Mouse (Mus musculus) gastrocnemius, postnatal 25 days (tissue): ENCODE measurements at regions not wholly inside any gene's neighbourhood (a gene's known extent, or its start where the extent isn't known, plus 50 kb on each side); places are given as distances from the start of the nearest gene placed in this dataset.
"Not testable (repeated sequence)": the region's sequence is repeated elsewhere in the genome, so short reads cannot be mapped to it uniquely, and the experiment has no call there.

Experiments
- DNase-seq: peaks from one replicate; pipeline ENCODE4 v3.0.0; 2022

- not testable (repeated sequence) for DNase-seq
Measured at GRCm38 (mm10) chr1:157622156-157622555, 115.6 kb downstream of the Sec16b start.

- DNase-seq, result no peak
Measured at GRCm38 (mm10) chr1:157632586-157632985, 126.1 kb downstream of the Sec16b start.

GRCm38 (mm10) chr1:157633470-157633869 is 126.9 kb downstream of the Sec16b start:
- DNase-seq, result no peak

- DNase-seq, result no peak
Measured at GRCm38 (mm10) chr1:157635776-157636175, 129.2 kb downstream of the Sec16b start.

GRCm38 (mm10) chr1:157643524-157643923 is 137.0 kb downstream of the Sec16b start:
- no peak for DNase-seq

GRCm38 (mm10) chr1:157645682-157646421 is 139.3 kb downstream of the Sec16b start:
- no peak for DNase-seq

GRCm38 (mm10) chr1:157655446-157655845 is 148.9 kb downstream of the Sec16b start:
- no peak for DNase-seq

GRCm38 (mm10) chr1:157669626-157670025 is 163.1 kb downstream of the Sec16b start:
- no peak for DNase-seq

GRCm38 (mm10) chr1:157684356-157684755 is 177.8 kb downstream of the Sec16b start:
- DNase-seq, result no peak

GRCm38 (mm10) chr1:157695198-157695597 is 188.7 kb downstream of the Sec16b start:
- no peak for DNase-seq

- no peak for DNase-seq
Measured at GRCm38 (mm10) chr1:157703639-157704038, 197.1 kb downstream of the Sec16b start.

- DNase-seq, result no peak
Measured at GRCm38 (mm10) chr1:157705364-157705763, 198.8 kb downstream of the Sec16b start.

- no peak for DNase-seq
Measured at GRCm38 (mm10) chr1:157707256-157707655, 200.7 kb downstream of the Sec16b start.

- DNase-seq, result peak; percentile 14
Measured at GRCm38 (mm10) chr1:157709117-157709516, 202.6 kb downstream of the Sec16b start.

- DNase-seq, result no peak
Measured at GRCm38 (mm10) chr1:157710870-157711269, 204.3 kb downstream of the Sec16b start.

- DNase-seq, result no peak
Measured at GRCm38 (mm10) chr1:157712519-157712918, 206.0 kb downstream of the Sec16b start.

GRCm38 (mm10) chr1:157713851-157714250 is 207.3 kb downstream of the Sec16b start:
- no peak for DNase-seq

- DNase-seq, result no peak
Measured at GRCm38 (mm10) chr1:157715632-157716031, 209.1 kb downstream of the Sec16b start.

- DNase-seq, result no peak
Measured at GRCm38 (mm10) chr1:157717131-157717530, 210.6 kb downstream of the Sec16b start.

GRCm38 (mm10) chr1:157721946-157722345 is 215.4 kb downstream of the Sec16b start:
- no peak for DNase-seq

- no peak for DNase-seq
Measured at GRCm38 (mm10) chr1:157731124-157731523, 224.6 kb downstream of the Sec16b start.

- no peak for DNase-seq
Measured at GRCm38 (mm10) chr1:157740725-157741665, 234.5 kb downstream of the Sec16b start.

- no peak for DNase-seq
Measured at GRCm38 (mm10) chr1:157745611-157746010, 239.1 kb downstream of the Sec16b start.
